Mouse (Mus musculus) forebrain, embryonic 11.5 days (tissue): Measurements from ENCODE around the gene Armc7. TPM values are rescaled to one million over a fixed set of nuclear protein-coding genes. Genes with fewer than 3 reads are reported as not detected.

ENCODE experiments used
- ATAC-seq: fragments of 200-750 bp; cut with Nextera tagmentation; replicated peaks from 2 replicates; pipeline ENCODE4 v1.8.0; 2017; ENCODE audit warnings: moderate TSS enrichment; ENCODE audit not compliant: low FRiP score
- DNase-seq: peaks from one replicate; pipeline ENCODE4 v3.0.0-alpha.2; 2017; ENCODE audit warnings: low spot score
- H3K27ac ChIP-seq: fragments of 300-500 bp; sonication (generic); 2 replicates; pipeline ENCODE4 v1.5.1; 2014; ENCODE audit warnings: low read depth, low read length
- H3K27me3 ChIP-seq: fragments of 300-500 bp; sonication (generic); 2 replicates; pipeline ENCODE4 v1.6.1; 2014; ENCODE audit warnings: mild to moderate bottlenecking, low read length, mixed read lengths; ENCODE audit not compliant: control insufficient read depth, insufficient read depth
- H3K36me3 ChIP-seq: fragments of 300-500 bp; sonication (generic); 2 replicates; pipeline ENCODE4 v1.6.1; 2014; ENCODE audit warnings: mild to moderate bottlenecking, low read length, moderate library complexity, mixed read lengths; ENCODE audit not compliant: control insufficient read depth, insufficient read depth
- H3K4me1 ChIP-seq: fragments of 300-500 bp; sonication (generic); replicated peaks from 2 replicates; pipeline ENCODE4 v1.6.1; 2014; ENCODE audit warnings: low read length, mixed read lengths; ENCODE audit not compliant: control insufficient read depth, insufficient read depth
- H3K4me2 ChIP-seq: fragments of 300-500 bp; sonication (generic); 2 replicates; pipeline ENCODE4 v1.6.1; 2014; ENCODE audit warnings: low read depth, mild to moderate bottlenecking, low read length, moderate library complexity, mixed read lengths; ENCODE audit not compliant: severe bottlenecking
- H3K4me3 ChIP-seq: fragments of 300-500 bp; sonication (generic); 2 replicates; pipeline ENCODE4 v1.5.1; 2014; ENCODE audit warnings: low read depth, low read length
- H3K9ac ChIP-seq: fragments of 300-500 bp; sonication (generic); 2 replicates; pipeline ENCODE4 v1.6.1; 2014; ENCODE audit warnings: low read length
- H3K9me3 ChIP-seq: fragments of 300-500 bp; sonication (generic); 2 replicates; pipeline ENCODE4 v1.6.1; 2016; ENCODE audit warnings: low read length, mixed read lengths; ENCODE audit not compliant: control insufficient read depth
- WGBS: fragments of 180-500 bp; shearing (Covaris S2); extraction: QIAGEN DNeasy Blood & Tissue Kit; methylation state at CpG from one replicate; pipeline ENCODE4 v1.1.7; 2014; 5-methylcytosine and 5-hydroxymethylcytosine counted together
- polyA plus RNA-seq: library from polyadenylated mRNA; unstranded; fragments of >200 nt; fragmentation: Nextera tagmentation; extraction: Ambion mirVana; gene quantifications from 2 replicates; pipeline ENCODE4 v1.2.1, GENCODE M21; 2014

Armc7 gene
- polyA plus RNA-seq = 8.9 and 9.7 TPM in 2 replicates

DNA sequence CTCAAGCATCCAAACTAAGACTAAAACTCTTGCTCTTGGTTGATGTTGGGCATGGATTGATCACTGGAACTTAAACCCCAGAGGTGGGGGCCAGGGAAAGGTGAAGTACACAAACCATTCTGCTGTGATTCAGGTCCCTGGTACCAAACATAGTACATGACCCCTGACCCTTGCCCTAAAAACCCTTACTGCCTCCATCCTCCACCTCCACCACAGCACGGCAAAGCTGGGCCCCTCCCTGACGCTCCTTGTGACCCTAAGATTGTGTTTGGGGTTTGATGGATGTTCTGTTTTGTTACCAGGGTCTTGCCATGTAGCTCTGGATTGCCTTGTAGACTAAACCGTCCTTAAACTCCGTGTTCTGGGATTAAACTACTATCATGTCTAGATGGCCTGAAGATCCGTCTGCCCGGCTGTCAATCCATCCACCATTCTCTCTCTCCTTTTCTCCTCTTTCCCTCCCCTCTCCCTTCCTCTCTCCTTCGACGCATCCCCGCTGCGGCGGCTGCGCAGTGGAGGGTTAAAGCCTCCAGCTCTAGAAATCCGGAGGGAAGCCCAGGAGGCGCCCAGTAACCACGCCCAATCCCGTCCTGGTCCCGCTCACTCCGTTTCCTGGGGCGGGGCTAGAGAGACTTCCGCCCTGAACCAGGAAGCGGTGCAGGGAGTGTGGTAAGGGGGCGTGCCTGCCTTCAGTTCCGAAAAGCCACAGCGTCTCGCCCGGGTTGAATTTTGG, at the start of gene Armc7:
Gene Armc7, plus strand, starts transcription at position 643 of the 733 bp plus-strand sequence.
- under 1% methylated on average over 26 of the region's 26 CpGs for WGBS
- peak; percentile 95 for ATAC-seq
- H3K4me1 ChIP-seq = peaks cover 6% of the 10 kb centered on the region; the same call in 1 of the 2 replicates
- peak within 1 kb of the TSS; percentile 82 for H3K4me2 ChIP-seq
- no peaks in the 10 kb centered on the region for H3K27me3 ChIP-seq
- H3K9me3 ChIP-seq = no peaks in the 10 kb centered on the region
- H3K9ac ChIP-seq = peak within 1 kb of the TSS; percentile 73
- H3K36me3 ChIP-seq = no peaks in the 10 kb centered on the region
- peak; percentile 95 for DNase-seq
- H3K27ac ChIP-seq = peak within 1 kb of the TSS; percentile 73; the same call in 1 of the 2 replicates
- peak within 1 kb of the TSS; percentile 58 for H3K4me3 ChIP-seq

DNA sequence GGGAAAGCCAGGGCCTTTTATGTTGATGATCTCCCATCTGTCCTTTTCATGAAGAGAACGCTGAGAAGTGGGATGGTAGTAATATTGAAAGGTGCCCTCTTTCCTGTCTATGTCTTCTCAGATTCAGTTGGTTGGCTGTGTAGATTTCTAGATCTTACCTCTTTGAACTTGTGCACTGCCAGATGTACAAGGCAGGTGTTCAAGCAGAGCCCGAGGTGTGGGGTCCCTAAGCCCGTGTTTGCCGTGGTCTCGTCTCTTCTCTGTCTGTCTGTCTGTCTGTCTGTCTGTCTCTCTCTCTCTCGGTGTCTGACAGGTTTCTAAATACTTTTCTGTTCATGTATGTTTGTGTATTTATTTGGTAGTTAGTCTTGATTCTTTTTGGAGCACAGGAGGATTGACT, 49.8 kb upstream of the Armc7 start:
- no peak for DNase-seq
- 92% methylated on average over 6 of the region's 6 CpGs for WGBS
- Histone ChIP-seq H3K36me3 (peaks cover 4% of the 10 kb centered on the region; the same call in 1 of the 2 replicates), H3K27ac (no peak overlapping the region), H3K9ac (no peak overlapping the region), H3K4me1 (no peaks in the 10 kb centered on the region; the same call in 1 of the 2 replicates), H3K27me3 (no peaks in the 10 kb centered on the region), H3K9me3 (no peaks in the 10 kb centered on the region), H3K4me2 (no peak overlapping the region), H3K4me3 (no peak overlapping the region)
- no peak for ATAC-seq

DNA sequence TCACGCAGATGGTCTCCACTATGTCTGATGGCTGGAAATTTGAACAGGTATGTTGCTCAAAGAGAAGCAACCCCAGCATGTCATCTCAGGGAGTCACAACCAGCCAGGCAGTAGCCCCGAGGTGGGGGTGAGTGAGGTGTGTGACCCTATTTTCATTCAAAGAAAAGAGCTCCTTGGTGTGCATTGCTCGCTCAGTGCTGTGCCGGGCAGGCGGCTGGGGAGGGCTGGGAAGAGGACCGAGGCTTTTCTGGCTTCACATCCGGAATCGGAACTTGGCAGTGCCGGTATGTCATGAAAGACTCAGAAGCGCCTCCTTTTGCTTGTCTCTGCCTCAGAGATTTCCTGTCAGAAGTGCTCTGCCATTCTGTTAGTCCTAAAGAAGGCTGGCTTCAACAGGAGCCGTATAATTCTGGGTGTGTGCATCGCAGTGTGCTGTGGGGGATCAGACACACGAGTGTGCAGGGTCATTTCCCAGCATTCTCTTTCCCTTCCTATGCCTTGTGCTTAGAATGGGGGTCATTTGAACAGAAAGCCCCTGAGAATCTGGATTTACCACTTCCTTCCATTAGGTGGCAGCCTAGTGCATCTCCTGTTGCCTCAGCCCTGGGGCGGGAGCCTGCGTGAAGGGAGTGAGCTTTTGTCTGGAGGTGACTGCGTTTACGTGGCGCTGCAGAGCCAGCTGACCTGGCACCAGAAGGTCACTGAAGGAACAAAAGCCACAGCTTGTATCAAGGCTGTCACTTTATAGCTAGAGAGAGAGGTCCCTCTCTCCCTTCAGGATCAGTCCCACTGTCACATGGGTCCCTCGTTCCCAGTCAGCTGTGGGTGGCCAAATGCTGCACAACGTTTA, 47.8 kb upstream of the Armc7 start:
- H3K27ac ChIP-seq = no peak overlapping the region; the same call in 1 of the 2 replicates
- H3K36me3 ChIP-seq = peaks cover 13% of the 10 kb centered on the region; the same call in 1 of the 2 replicates
- 38% methylated on average over 20 of the region's 20 CpGs for WGBS
- no peak overlapping the region for H3K4me2 ChIP-seq
- H3K27me3 ChIP-seq = no peaks in the 10 kb centered on the region
- ATAC-seq = peak; percentile 66
- H3K4me1 ChIP-seq = no peaks in the 10 kb centered on the region; the same call in 1 of the 2 replicates
- no peak overlapping the region; the same call in 1 of the 2 replicates for H3K9ac ChIP-seq
- H3K4me3 ChIP-seq = no peak overlapping the region
- H3K9me3 ChIP-seq = no peaks in the 10 kb centered on the region
- peak; percentile 84 for DNase-seq

DNA sequence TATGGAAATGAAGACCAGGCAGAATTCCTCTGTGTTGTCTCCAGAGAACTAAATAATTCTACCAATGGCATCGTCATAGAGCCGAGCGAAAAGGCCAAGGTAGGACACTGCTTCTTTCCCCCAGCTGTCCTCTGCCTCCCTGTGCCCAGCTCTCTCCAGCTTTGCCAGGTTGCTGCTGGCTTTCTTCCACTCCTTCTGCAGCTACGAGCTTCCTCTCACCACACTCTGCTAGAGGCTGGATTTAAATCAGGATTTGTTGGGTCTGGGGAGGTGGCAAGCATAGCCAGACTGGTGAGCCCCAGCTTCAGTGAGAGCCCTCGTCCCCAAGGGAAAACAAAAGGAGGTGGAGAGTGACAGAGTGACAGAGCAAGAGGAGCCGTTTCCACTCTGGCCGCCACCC, 46.2 kb upstream of the Armc7 start:
- H3K4me3 ChIP-seq = no peak overlapping the region
- no peak overlapping the region for H3K4me2 ChIP-seq
- DNase-seq = no peak
- no peaks in the 10 kb centered on the region; the same call in 1 of the 2 replicates for H3K4me1 ChIP-seq
- no peaks in the 10 kb centered on the region for H3K27me3 ChIP-seq
- H3K27ac ChIP-seq = no peak overlapping the region
- peaks cover 13% of the 10 kb centered on the region; the same call in 1 of the 2 replicates for H3K36me3 ChIP-seq
- H3K9me3 ChIP-seq = no peaks in the 10 kb centered on the region
- no peak overlapping the region for H3K9ac ChIP-seq
- ATAC-seq = no peak
- WGBS = 89% methylated on average over 7 of the region's 7 CpGs

DNA sequence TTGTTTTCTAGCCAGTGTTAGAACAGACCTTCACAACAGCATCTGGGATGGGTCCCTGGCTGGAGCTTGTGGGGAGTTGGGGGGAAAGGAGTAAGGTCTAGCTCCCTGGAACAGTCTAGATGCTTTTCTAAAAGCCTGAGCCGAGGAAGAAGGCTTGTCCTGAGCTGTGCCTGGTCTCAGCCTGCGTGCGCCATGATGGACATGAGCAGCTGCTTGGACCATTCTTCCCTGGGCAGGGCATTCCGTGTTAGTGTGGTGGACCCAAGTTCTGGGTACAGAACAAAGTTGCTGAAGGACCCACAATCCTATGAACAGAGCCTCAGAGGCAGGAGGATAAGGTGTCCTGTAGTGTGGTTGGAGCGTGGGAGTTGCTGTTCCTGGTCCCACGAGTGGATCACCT, 44.9 kb upstream of the Armc7 start:
- H3K36me3 ChIP-seq = peaks cover 13% of the 10 kb centered on the region; the same call in 1 of the 2 replicates

DNA sequence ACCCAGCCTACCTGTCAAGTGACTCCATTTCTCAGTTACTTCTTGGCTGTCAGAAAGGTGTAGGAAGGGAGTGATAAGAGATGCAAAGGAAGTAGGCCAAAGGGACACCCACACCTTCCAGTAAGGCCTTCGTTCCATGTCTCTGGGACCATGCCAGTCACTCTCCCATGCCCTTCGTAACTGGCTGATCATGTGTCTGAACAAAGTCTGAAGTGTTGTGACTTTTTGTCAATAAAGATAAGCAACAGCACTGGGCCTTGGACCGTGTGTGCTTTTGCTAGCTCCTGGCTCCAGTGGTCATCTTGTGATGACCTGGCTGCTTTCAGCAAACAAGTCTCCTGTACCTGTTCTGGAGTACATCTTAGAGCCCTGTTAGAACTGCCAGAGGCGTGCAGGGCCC, 42.7 kb upstream of the Armc7 start:
- ATAC-seq = no peak
- no peaks in the 10 kb centered on the region; the same call in 1 of the 2 replicates for H3K27me3 ChIP-seq
- DNase-seq = no peak
- no peaks in the 10 kb centered on the region for H3K9me3 ChIP-seq
- WGBS = 79% methylated on average over 4 of the region's 4 CpGs
- H3K27ac ChIP-seq = no peak overlapping the region
- no peak overlapping the region for H3K9ac ChIP-seq
- H3K36me3 ChIP-seq = peaks cover 13% of the 10 kb centered on the region; the same call in 1 of the 2 replicates
- H3K4me3 ChIP-seq = no peak overlapping the region
- no peak overlapping the region for H3K4me2 ChIP-seq
- peaks cover 11% of the 10 kb centered on the region for H3K4me1 ChIP-seq

More for the DNA sequence above, 44.9 kb upstream of the Armc7 start:
- Histone ChIP-seq H3K4me2 (no peak overlapping the region), H3K9ac (no peak overlapping the region), H3K27ac (no peak overlapping the region), H3K9me3 (no peaks in the 10 kb centered on the region), H3K27me3 (no peaks in the 10 kb centered on the region; the same call in 1 of the 2 replicates), H3K4me3 (no peak overlapping the region), H3K4me1 (peaks cover 3% of the 10 kb centered on the region)
- WGBS = 92% methylated on average over 6 of the region's 6 CpGs
- no peak for ATAC-seq
- no peak for DNase-seq

DNA sequence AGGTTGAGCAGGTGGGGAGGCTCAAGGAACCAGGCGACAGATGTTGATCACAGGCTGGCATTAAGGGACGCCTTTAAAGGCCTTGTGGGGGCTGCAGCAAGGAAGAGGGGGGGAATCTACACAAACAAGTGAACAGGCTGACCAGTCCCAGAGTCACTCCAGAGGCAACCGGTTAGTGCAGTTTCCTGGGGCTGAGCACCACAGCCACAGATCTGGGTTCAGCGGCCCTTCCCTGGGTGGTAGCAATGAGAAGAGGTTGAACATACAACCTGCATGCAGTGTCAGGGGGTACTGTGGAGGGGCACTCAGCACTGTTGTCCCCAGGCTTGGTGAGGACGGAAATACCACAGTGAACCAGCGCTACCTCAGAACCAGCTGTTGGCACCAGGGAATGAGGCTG, 42.1 kb upstream of the Armc7 start:
- Histone ChIP-seq H3K9ac (no peak overlapping the region), H3K27me3 (no peaks in the 10 kb centered on the region; the same call in 1 of the 2 replicates), H3K36me3 (peaks cover 13% of the 10 kb centered on the region; the same call in 1 of the 2 replicates), H3K4me3 (no peak overlapping the region), H3K4me2 (no peak overlapping the region), H3K9me3 (no peaks in the 10 kb centered on the region), H3K4me1 (peaks cover 11% of the 10 kb centered on the region), H3K27ac (no peak overlapping the region)
- ATAC-seq = no peak
- 89% methylated on average over 6 of the region's 6 CpGs for WGBS
- no peak for DNase-seq

DNA sequence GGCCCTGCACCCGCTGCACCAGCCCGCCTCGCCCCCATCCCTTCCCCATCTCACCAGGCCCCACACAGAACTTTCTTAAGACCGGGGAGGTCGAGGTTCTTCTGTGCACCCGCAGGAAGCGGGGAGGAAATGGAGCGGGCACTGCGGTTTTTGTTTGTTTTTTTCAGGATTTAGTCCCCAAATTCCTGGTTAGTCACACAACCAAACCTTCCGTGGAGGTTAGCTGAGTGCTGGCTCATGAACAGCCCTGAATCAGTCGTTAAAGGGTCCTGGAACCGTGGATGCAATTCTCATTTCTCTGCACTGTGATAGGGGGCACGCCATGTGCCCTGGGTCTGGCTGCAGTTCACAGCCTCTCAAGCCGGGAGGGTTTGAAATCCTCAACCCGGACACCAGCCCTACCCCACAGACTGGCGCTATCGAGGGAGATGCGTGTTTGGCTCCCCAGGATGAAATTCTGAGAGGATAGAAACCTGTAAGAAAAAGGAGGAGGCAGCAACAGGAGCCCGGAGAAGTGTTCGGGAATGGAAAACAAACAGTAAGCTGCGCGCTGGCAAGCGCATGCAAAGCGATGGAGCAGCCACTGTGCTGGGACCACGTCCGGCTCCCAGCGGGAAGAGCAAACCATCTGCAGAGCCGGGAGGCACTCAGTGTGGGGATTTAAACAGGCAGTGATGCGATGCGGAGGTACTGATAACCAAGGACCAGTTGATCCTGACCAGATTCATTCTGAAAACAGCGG, 39.7 kb upstream of the Armc7 start:
- peak; percentile 67 for DNase-seq
- Histone ChIP-seq H3K4me2 (peak overlapping the region; percentile 55), H3K36me3 (peaks cover 8% of the 10 kb centered on the region; the same call in 1 of the 2 replicates), H3K9ac (peak overlapping the region; percentile 62), H3K27me3 (no peaks in the 10 kb centered on the region; the same call in 1 of the 2 replicates), H3K4me1 (peaks cover 11% of the 10 kb centered on the region), H3K9me3 (peaks cover 3% of the 10 kb centered on the region; the same call in 1 of the 2 replicates), H3K4me3 (peak overlapping the region; percentile 27), H3K27ac (no peak overlapping the region)
- ATAC-seq = peak; percentile 24; the same call in 1 of the 2 replicates
- WGBS = 6% methylated on average over 31 of the region's 31 CpGs
